Mouse (Mus musculus) forebrain, embryonic 12.5 days (tissue): Measurements from ENCODE around the gene Slc44a5. TPM values are rescaled to one million over a fixed set of nuclear protein-coding genes. Genes with fewer than 3 reads are reported as not detected.
"Not testable (repeated sequence)": the region's sequence is repeated elsewhere in the genome, so short reads cannot be mapped to it uniquely, and the experiment has no call there.

Experiments
- ATAC-seq: fragments of 200-750 bp; cut with Nextera tagmentation; 2 replicates; pipeline ENCODE4 v1.8.0; 2017; ENCODE audit warnings: moderate TSS enrichment; ENCODE audit not compliant: low FRiP score
- H3K27ac ChIP-seq: fragments of 300-500 bp; sonication (generic); 2 replicates; pipeline ENCODE4 v1.5.1; 2016; ENCODE audit warnings: mild to moderate bottlenecking
- H3K27me3 ChIP-seq: fragments of 300-500 bp; sonication (generic); 2 replicates; pipeline ENCODE4 v1.6.1; 2016; ENCODE audit warnings: mild to moderate bottlenecking
- H3K36me3 ChIP-seq: fragments of 300-500 bp; sonication (generic); replicated peaks from 2 replicates; pipeline ENCODE4 v1.6.1; 2016; ENCODE audit warnings: mild to moderate bottlenecking
- H3K4me1 ChIP-seq: fragments of 300-500 bp; sonication (generic); 2 replicates; pipeline ENCODE4 v1.6.1; 2016
- H3K4me2 ChIP-seq: fragments of 300-500 bp; sonication (generic); 2 replicates; pipeline ENCODE4 v1.6.1; 2016; ENCODE audit warnings: mild to moderate bottlenecking, moderate library complexity
- H3K4me3 ChIP-seq: fragments of 300-500 bp; sonication (generic); replicated peaks from 2 replicates; pipeline ENCODE4 v1.5.1; 2016; ENCODE audit warnings: mild to moderate bottlenecking
- H3K9ac ChIP-seq: fragments of 300-500 bp; sonication (generic); 2 replicates; pipeline ENCODE4 v1.6.1; 2016; ENCODE audit warnings: mild to moderate bottlenecking
- H3K9me3 ChIP-seq: fragments of 300-500 bp; sonication (generic); 2 replicates; pipeline ENCODE4 v1.6.1; 2016
- WGBS: fragments of 180-500 bp; shearing (Covaris S2); methylation state at CpG from one replicate; pipeline ENCODE4 v1.1.7; 2016; 5-methylcytosine and 5-hydroxymethylcytosine counted together
- polyA plus RNA-seq: library from polyadenylated mRNA; unstranded; fragments of >200 nt; fragmentation: Nextera tagmentation; extraction: Ambion mirVana; gene quantifications from 2 replicates; pipeline ENCODE4 v1.2.1, GENCODE M21; 2016

Slc44a5 gene
- polyA plus RNA-seq, 1 experiment from 2014 or later, result 4.7 TPM

DNA sequence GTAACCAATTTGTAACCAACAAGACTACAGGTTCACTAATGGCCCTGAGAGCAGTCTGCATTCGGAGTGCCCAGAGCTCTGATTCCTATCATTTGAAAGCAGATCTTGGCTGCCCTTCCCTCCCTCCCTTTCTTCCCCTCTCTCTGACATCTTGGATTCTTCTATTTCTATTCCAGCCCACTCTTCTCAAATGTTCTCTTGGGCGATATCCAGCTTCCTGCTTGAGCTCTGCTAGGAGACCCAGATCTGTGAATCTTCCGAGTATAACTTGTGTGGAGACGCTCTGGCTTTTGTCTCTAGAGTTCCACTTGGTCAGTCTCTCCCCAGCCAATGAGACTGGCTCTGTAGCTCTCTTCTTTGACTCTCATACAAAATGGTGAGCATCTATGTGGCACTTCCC is 169.4 kb downstream of the Slc44a5 start:
- no peak overlapping the region for H3K9ac ChIP-seq
- no peaks in the 10 kb centered on the region for H3K36me3 ChIP-seq
- no peak overlapping the region for H3K4me2 ChIP-seq
- H3K9me3 ChIP-seq, result no peaks in the 10 kb centered on the region
- no peak overlapping the region for H3K27ac ChIP-seq
- no peaks in the 10 kb centered on the region for H3K27me3 ChIP-seq
- whole genome bisulfite sequencing, result 91% methylated on average over 4 of the region's 4 CpGs
- H3K4me1 ChIP-seq, result peaks cover 4% of the 10 kb centered on the region; the same call in 1 of the 2 replicates
- H3K4me3 ChIP-seq, result no peak overlapping the region
- no peak for ATAC-seq

DNA sequence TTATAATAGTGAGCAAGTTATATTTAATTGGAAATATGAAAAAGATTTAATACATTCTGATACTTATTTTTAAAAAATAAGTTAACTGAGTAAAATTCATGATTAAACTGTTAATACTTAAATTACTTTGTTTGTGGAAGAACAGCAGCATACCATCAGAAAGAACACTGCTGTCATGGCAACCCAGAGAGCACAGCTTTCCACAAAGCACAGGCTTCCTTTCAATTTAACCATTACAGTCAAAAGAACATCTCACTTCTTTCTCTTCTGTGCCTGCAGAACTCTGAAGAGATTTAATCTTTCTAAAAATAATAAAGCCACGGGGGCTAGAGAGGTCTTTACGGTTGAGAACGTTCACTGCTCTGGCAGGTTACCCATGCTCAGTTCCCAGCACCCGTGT is 172.5 kb downstream of the Slc44a5 start:
- no peak overlapping the region for H3K27ac ChIP-seq
- ATAC-seq, result no peak
- H3K4me1 ChIP-seq, result peaks cover 4% of the 10 kb centered on the region; the same call in 1 of the 2 replicates
- WGBS, result 47% methylated on average over 4 of the region's 4 CpGs
- H3K9me3 ChIP-seq, result no peaks in the 10 kb centered on the region
- H3K4me2 ChIP-seq, result no peak overlapping the region
- H3K9ac ChIP-seq, result no peak overlapping the region
- no peaks in the 10 kb centered on the region for H3K36me3 ChIP-seq
- no peaks in the 10 kb centered on the region for H3K27me3 ChIP-seq
- H3K4me3 ChIP-seq, result no peak overlapping the region

DNA sequence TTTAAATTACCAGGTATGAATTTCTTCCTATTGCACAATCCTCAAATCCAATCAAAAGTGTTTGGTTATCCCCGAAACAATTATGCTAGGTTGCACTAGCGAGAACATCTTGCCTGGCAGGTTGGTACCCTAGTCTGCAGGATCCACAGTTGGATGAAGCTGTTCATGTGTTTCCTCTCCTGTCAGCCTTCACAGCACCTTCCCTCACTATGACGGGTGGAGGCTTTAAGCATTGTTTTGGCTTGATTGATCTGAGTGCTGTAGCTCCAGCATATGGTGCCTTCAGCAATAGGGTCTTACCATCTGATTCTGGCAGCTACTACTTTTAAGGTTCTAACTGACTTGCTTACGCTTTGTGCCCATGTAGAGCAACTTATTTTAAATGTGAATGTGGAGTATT is 176.5 kb downstream of the Slc44a5 start:
- Histone ChIP-seq H3K4me1 (peaks cover 4% of the 10 kb centered on the region; the same call in 1 of the 2 replicates), H3K27ac (no peak overlapping the region), H3K4me3 (no peak overlapping the region), H3K27me3 (no peaks in the 10 kb centered on the region), H3K9ac (no peak overlapping the region), H3K4me2 (no peak overlapping the region), H3K9me3 (no peaks in the 10 kb centered on the region), H3K36me3 (no peaks in the 10 kb centered on the region)
- ATAC-seq, result no peak
- WGBS, result 91% methylated on average over 4 of the region's 4 CpGs

DNA sequence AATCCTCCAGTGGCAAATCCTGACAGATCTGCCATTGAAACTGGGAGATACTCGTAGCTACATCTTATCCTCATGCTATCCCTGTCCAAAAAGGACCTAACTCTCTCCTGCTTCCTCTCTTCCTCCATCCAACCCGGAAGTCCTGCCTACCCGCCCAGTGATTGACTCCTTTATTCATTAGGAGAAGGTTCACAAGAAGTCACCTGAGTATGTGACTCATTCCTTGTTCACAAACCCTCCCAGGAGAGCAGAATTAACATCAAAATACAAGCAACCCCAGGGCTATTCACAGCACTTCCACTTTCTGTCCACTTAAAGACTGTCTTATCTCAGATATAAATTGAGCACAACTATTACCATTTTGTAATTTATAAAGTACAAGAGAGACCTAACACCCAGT is 180.3 kb downstream of the Slc44a5 start:
- H3K9me3 ChIP-seq, H3K4me1 ChIP-seq, H3K27me3 ChIP-seq, H3K36me3 ChIP-seq, H3K4me2 ChIP-seq, H3K9ac ChIP-seq, ATAC-seq, H3K27ac ChIP-seq, H3K4me3 ChIP-seq: not testable (repeated sequence)
- 74% methylated on average over 3 of the region's 3 CpGs for WGBS

DNA sequence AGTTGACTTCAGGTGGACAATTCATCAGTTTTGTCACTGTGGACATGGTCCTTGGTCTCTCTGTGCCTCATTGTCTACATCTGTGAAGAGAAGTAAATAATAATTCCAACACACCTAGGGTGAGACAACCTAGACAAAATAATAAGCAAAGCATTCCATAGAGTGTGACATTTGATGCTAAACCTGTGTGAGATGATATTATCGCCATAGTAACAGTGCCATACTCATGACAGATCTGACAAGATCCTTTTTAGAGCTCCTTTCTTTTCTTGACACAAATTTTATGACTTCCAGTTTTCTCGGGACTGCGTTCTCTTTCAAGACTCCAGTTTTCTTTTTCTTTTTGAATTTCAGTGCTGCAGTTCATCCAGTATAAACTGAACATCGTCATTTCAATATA is 192.6 kb downstream of the Slc44a5 start:
- H3K9me3 ChIP-seq, result no peaks in the 10 kb centered on the region
- no peak overlapping the region for H3K9ac ChIP-seq
- H3K4me1 ChIP-seq, result no peaks in the 10 kb centered on the region
- no peak overlapping the region for H3K4me2 ChIP-seq
- no peak overlapping the region for H3K4me3 ChIP-seq
- H3K36me3 ChIP-seq, result no peaks in the 10 kb centered on the region
- H3K27ac ChIP-seq, result no peak overlapping the region
- ATAC-seq, result no peak
- WGBS, result 90% methylated on average over 4 of the region's 4 CpGs
- H3K27me3 ChIP-seq, result no peaks in the 10 kb centered on the region

DNA sequence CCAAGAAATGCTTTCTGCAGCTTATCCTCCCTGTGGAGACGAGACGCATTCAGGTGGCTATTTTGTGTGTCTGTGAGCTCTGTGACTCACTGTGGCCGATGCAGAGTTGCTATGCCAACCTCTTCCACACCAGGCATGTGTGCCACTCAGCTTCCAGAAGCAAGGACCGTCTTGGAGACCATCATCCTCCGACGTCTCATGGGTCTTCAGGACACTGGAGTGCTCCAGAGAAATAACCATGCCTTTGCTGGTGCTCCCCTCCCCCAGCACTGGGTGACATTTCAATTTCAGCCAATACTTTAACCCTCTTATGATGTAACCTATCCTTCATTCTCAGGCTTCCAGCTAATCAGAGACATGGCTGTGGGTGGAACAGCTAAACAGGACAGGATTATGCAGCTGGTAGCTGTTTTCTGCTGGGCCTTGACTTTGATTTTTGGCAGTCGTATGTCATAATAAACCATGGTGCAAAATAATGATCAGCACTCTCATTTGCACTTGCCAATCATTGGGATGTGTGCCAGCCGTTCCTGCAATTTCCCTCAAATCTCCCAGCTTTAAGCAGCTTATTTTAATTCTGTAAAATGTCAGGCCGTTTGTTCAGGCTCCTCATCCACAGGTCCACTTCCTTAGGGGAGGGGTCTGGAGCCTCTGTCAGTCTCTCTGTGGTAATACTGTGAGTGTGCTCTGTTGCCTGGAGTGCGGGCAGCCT is 198.8 kb downstream of the Slc44a5 start:
- Histone ChIP-seq H3K4me1 (peaks cover 23% of the 10 kb centered on the region), H3K4me3 (no peak overlapping the region), H3K4me2 (no peak overlapping the region), H3K9ac (no peak overlapping the region), H3K9me3 (no peaks in the 10 kb centered on the region), H3K27me3 (no peaks in the 10 kb centered on the region), H3K36me3 (no peaks in the 10 kb centered on the region), H3K27ac (peak overlapping the region; percentile 65; the same call in 1 of the 2 replicates)
- ATAC-seq, result peak; percentile 73
- WGBS, result 34% methylated on average over 10 of the region's 10 CpGs

DNA sequence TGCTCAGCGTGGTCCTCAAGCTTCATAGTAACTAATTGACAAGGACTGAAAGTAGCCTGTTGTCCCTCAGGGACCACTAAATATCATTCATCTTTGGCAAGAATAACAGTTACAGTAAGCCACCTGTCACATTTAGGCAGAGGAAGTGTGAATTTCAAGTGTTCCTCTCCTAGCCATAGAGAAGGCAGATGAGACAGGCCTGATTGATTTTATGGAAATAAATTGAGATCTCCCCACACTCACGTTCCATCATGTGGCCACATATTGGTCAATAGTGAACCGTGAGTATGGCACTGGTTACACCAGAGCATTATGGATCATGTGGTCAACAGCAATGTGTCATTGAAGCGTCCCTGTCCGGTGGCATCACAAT is 199.3 kb downstream of the Slc44a5 start:
- 78% methylated on average over 5 of the region's 5 CpGs for WGBS
- H3K4me1 ChIP-seq, result peaks cover 23% of the 10 kb centered on the region
- no peak overlapping the region for H3K4me3 ChIP-seq
- H3K27ac ChIP-seq, result peak overlapping the region; percentile 65; the same call in 1 of the 2 replicates
- no peak overlapping the region for H3K4me2 ChIP-seq
- H3K27me3 ChIP-seq, result no peaks in the 10 kb centered on the region
- H3K9ac ChIP-seq, result no peak overlapping the region
- H3K9me3 ChIP-seq, result no peaks in the 10 kb centered on the region
- H3K36me3 ChIP-seq, result no peaks in the 10 kb centered on the region
- ATAC-seq, result peak; percentile 27; the same call in 1 of the 2 replicates

DNA sequence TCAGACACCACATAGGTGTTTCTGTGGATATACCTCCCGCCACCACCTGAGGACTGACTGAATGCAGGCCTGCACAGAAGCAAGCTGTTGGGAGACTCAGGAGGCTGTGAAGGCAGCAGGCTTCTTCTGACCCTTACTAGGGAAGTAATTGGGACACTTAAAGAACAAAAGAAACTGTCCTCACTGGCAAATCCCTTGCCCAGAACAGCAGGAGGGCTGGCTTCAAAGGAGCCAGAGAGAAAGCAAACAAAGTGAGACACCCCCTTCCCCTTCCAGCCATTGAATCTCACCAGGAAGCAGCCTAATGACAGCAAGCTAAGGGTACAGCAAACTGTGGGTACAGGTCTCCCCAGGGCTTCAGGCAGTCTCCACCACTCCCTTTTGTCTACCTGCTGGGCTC is 200.3 kb downstream of the Slc44a5 start:
- Histone ChIP-seq H3K4me1 (peaks cover 23% of the 10 kb centered on the region), H3K9me3 (no peaks in the 10 kb centered on the region), H3K4me3 (no peak overlapping the region), H3K36me3 (no peaks in the 10 kb centered on the region), H3K4me2 (no peak overlapping the region), H3K27ac (no peak overlapping the region), H3K27me3 (no peaks in the 10 kb centered on the region), H3K9ac (no peak overlapping the region)
- WGBS, result 21% methylated on average over 1 of the region's 1 CpGs
- no peak for ATAC-seq

DNA sequence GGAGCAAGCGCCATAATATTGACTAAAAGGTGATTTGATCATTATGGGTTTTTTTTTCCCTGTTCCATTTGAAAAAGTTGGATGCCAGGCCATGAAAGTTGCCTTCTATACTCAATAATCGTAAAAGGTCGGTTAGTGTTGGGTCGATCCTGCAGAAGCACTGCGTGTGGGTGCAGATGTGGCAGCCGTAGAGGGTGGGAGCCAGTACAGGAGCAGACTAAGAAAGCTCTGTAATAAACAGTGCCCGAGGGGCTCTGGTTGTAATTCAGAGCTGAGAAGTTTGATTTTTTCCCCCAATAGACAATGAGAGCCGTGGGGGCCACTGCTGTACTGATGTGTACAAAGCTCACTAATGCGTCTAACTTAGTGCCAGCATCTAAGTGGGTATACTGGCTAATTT is 200.8 kb downstream of the Slc44a5 start:
- H3K4me2 ChIP-seq, result no peak overlapping the region
- H3K36me3 ChIP-seq, result no peaks in the 10 kb centered on the region
- no peak overlapping the region for H3K4me3 ChIP-seq
- no peak for ATAC-seq
- no peaks in the 10 kb centered on the region for H3K27me3 ChIP-seq
- H3K4me1 ChIP-seq, result peaks cover 23% of the 10 kb centered on the region
- no peak overlapping the region for H3K27ac ChIP-seq
- no peaks in the 10 kb centered on the region for H3K9me3 ChIP-seq
- no peak overlapping the region for H3K9ac ChIP-seq
- WGBS, result 45% methylated on average over 9 of the region's 9 CpGs

DNA sequence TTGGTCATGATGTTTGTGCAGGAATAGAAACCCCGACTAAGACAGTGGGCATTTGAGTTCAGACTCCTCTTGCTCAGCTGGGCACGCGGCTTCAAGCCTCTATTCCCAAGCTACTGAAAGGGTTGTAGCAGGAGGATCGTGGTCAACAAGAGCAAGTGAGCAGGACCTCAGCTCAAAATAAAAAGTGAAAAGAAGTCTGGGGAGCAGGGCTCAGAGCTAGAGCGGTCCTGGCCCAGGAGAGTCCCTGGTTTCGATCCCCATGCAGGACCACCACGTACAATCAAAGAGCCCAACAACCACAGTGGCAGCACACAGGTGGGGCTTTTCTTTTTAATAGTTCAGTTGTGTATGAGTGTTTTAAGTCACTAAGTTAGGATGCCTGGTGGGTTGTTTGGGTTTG is 201.5 kb downstream of the Slc44a5 start:
- H3K9ac ChIP-seq, result no peak overlapping the region
- H3K36me3 ChIP-seq, result no peaks in the 10 kb centered on the region
- peaks cover 23% of the 10 kb centered on the region for H3K4me1 ChIP-seq
- no peak overlapping the region for H3K27ac ChIP-seq
- H3K4me2 ChIP-seq, result no peak overlapping the region
- ATAC-seq, result no peak
- WGBS, result 82% methylated on average over 7 of the region's 7 CpGs
- H3K9me3 ChIP-seq, result no peaks in the 10 kb centered on the region
- no peaks in the 10 kb centered on the region for H3K27me3 ChIP-seq
- H3K4me3 ChIP-seq, result no peak overlapping the region

DNA sequence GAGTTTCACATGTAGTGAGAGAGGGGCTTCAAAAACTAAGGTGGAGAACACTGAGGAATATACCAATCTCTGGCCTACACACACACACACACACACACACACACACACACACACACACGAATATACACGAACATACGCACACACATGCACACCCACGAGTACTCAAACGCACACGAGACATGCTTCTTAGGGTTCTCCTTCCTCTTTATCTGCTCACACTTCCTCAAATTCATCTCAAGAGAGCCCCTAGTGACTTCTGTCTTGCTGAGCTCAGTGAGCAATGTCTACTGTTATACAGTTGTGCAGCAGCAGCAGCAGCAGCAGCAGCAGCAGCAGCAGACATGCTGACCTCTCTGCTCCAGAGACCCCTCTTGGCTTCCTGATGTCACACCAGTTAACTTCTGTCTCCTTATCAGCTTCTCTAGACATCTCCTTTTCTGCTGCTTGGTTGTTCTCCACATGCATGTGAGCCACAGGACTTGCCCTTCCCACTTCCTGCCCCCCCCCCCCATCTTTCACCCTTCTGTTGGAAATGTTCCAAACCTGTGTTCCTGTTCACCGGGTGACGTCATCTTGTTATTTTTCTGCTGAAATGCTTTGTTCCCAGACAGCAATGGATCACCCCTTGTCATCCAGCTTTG is 204.5 kb downstream of the Slc44a5 start:
- WGBS, result 89% methylated on average over 8 of the region's 8 CpGs
- ATAC-seq, result no peak
- no peaks in the 10 kb centered on the region for H3K27me3 ChIP-seq

DNA sequence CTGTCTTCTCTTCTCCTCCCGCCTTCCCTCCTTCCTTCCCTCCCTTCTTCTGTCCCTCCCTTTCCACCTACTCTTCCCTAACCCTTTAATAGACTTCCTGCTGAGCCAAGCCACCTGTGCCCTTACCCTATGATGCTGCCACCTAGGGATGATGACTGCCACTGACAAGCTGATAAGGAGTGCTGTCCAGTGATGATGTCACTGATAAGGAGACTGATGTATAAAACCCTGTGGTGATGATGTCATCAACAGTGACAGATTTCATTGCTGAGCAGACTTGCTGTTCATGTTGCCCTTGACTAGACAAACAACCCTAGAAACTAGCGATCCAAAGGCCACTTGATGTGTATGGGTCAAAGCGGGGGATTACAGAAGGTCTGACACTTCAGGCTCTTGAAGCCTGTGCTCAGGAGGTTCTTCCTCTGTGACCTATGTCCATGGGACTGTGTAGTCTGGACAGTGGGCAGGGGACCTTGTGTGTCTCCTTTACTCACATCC is 206.2 kb downstream of the Slc44a5 start:
- H3K4me3 ChIP-seq, result no peak overlapping the region
- no peak overlapping the region for H3K4me2 ChIP-seq
- WGBS, result 100% methylated on average over 2 of the region's 3 CpGs
- H3K36me3 ChIP-seq, result no peaks in the 10 kb centered on the region
- no peak for ATAC-seq
- H3K9me3 ChIP-seq, result no peaks in the 10 kb centered on the region
- H3K4me1 ChIP-seq, result no peaks in the 10 kb centered on the region
- H3K27ac ChIP-seq, result no peak overlapping the region
- H3K9ac ChIP-seq, result no peak overlapping the region
- H3K27me3 ChIP-seq, result no peaks in the 10 kb centered on the region

More for the DNA sequence above, 204.5 kb downstream of the Slc44a5 start:
- no peak overlapping the region for H3K4me2 ChIP-seq
- H3K9ac ChIP-seq, result no peak overlapping the region
- H3K4me3 ChIP-seq, result no peak overlapping the region
- H3K9me3 ChIP-seq, result no peaks in the 10 kb centered on the region
- H3K27ac ChIP-seq, result no peak overlapping the region
- peaks cover 11% of the 10 kb centered on the region for H3K4me1 ChIP-seq
- H3K36me3 ChIP-seq, result no peaks in the 10 kb centered on the region

DNA sequence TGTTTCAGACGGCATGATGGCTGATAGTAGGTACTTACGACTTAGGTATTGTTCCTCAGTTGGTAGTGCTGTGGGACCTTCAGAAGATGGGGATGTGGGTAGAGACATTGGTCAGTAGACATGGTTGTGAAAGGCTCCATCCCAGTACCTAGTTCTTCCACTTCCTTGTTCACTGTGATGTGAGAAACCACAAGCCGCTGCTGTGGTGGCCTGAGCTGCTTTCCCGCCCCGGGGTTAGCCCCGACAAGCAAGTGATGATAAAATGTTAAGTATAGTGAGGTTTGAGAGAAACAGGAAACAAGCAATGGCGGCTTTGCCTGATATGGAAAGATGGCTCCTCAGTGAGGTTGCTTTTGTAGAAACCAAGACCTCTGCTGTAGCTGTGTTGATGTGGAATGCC is 209.8 kb downstream of the Slc44a5 start:
- WGBS, result 93% methylated on average over 7 of the region's 7 CpGs
- H3K27me3 ChIP-seq, result no peaks in the 10 kb centered on the region
- no peak overlapping the region for H3K9ac ChIP-seq
- ATAC-seq, result no peak
- H3K4me2 ChIP-seq, result no peak overlapping the region
- H3K4me3 ChIP-seq, result no peak overlapping the region
- no peak overlapping the region for H3K27ac ChIP-seq
- H3K36me3 ChIP-seq, result no peaks in the 10 kb centered on the region
- H3K9me3 ChIP-seq, result no peaks in the 10 kb centered on the region
- H3K4me1 ChIP-seq, result peaks cover 4% of the 10 kb centered on the region; the same call in 1 of the 2 replicates
